Mouse (Mus musculus) liver, adult 2 months (tissue): ENCODE measurements at regions not wholly inside any gene's neighbourhood (a gene's known extent, or its start where the extent isn't known, plus 50 kb on each side); places are given as distances from the start of the nearest gene placed in this dataset.

Source experiments
- CTCF ChIP-seq: fragments of 200-500 bp; IDR thresholded peaks from 2 replicates; pipeline ENCODE4 v1.5.1; 2011; ENCODE audit warnings: low read depth, low read length, control low read depth
- POLR2A ChIP-seq: fragments of 200-500 bp; IDR thresholded peaks from 2 replicates; pipeline ENCODE4 v1.6.1; 2011; ENCODE audit warnings: low read length, control low read depth; ENCODE audit not compliant: insufficient read depth; ENCODE audit errors: extremely low read depth

- TF ChIP-seq POLR2A, result no peak
- no peak for TF ChIP-seq CTCF
Measured at GRCm38 (mm10) chr1:177642712-177643467, 86.7 kb upstream of the 1700016C15Rik start.
